Mouse (Mus musculus) frontal cortex, adult (tissue): ENCODE data around the gene Hgfac.

ENCODE experiments used
- ATAC-seq: cut with Nextera tagmentation; 2 replicates; pipeline ENCODE4 v1.9.2; 2017; ENCODE audit warnings: mild to moderate bottlenecking, moderate library complexity, mixed read lengths; ENCODE audit not compliant: low TSS enrichment

Hgfac gene

DNA sequence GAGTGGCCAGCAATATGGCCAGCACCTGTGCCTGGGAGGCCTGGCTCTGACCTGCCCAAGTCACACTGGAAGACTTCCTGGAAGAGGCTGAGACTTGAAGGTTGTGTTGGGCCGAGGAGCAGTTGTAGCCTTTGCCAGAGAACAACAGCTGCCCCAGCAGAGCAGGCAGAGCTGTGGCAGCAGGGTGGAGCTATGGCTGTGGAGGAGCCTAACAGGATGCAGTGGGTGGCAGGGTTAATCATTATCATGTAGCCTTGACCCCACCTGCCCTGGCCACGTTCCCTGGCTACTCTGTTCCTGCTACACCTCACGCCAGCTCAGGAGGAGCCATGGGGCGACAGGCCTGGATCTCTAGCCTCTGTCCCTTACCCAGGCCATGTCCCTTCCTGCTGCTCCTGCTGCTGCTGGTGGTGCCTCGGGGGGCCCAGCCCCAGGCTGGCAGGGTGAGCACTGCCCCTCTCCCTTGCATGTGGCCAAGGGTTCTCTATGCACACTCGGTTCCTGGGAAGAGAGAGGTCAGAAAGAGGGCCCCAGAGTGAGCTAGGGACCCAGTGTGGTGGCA is at the start of gene Hgfac:
Gene Hgfac (plus strand): TSS at position 242 of the 562 bp plus-strand sequence.
- ATAC-seq = no peak

DNA sequence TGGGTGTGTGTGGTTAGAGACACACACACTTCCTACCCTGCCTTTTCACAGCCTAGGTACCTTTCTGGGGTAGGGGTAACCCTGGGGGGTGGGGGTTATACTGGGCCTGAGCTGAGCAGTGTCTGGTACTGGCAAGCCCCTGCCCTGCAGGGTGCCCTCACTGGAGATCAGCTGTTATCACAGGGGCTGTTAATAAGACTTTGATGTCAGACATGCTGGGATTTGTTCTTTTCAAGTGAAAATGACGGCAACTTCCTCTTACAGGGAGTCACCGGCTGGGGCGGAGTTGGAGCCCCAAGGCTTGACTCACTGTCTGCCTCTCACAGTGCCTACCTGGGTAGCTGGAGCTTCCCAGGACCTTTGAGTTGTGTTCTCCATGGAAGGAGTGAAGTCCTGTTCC is 42.6 kb upstream of the Hgfac start:
- ATAC-seq = no peak

DNA sequence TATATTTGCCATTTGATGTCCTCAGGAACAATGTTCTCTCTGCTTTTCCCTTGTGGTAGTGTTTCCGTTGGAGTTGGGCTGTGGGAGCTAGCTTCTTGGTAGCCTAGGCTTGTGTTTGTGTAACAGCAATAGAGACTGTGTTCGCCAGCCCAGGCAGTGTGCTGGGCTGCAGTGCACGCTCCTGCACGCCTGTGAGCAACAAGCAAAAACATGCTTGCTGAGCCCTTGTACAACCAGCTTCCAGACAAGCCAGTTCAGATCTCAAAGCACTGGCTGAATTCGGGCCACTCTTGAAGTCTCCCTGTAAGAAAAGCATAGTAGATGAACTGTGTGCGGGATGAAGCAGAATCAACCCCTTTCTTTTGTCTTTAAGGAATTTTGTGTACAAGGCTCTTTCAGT is 42.0 kb upstream of the Hgfac start:
- no peak for ATAC-seq

DNA sequence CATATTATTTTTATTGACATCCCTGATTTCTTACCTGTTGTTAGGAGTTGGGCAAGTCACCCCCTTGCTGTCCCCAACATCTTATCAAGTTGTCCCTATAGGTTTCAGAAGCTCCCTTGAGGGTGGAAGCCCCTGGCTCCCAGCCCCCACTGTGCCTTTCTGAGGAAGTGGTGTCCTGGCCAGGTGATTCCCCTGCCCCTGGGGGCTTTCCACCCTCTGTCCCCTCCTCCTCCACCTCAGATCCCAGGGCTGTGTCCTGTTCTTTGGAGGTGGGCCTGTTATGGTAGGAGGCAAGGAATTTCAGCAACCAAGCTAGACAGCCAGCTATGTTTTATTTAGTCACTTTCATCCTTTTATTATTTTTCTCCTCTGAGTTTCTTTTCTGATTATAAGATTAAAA is 41.0 kb upstream of the Hgfac start:
- no peak for ATAC-seq

DNA sequence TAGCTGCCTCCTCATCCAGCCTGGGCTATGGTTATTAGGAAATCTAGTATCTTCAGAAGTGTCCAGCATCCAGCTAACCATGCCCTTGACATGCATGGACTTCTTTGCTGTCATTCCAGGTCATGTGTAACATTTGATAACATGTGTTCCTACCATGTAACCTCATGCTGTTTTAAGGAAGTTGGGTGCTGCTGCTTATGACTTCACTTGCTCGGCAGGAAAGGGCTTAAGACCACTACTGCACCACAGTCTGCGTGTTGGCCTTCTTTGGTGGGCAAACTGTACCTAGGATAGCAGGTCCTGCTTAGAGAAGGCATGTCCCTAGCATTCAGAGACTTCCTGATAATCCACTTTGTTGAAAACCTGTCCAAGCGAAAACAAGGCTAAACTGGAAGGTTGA is 40.2 kb upstream of the Hgfac start:
- ATAC-seq = no peak

DNA sequence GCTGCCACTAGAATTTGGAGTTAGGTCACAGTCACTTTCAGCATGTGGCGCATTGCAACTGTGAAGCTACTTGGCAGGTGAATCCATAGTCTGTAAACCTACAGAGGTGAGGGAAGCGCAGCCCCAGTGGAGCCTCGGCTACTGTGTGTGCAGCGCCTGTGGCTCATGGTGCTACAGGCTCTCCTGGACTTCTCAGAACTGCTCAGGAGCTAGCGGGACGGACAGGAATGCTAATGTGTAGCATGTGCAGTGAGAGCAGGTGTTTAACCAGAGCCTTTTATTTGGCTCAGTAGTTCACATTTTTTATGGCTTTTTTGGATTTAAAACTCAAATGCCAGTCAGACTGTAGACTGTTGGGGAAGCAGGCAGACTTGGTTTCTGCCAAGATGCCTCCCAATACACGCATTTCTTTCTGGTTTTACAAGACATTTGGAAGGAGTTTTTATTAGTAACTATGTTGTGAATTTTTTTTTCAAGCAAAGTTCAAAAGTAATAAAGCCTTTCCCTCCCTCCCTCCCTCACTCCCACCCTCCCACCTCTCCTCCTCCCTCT is 37.6 kb upstream of the Hgfac start:
- ATAC-seq = no peak

DNA sequence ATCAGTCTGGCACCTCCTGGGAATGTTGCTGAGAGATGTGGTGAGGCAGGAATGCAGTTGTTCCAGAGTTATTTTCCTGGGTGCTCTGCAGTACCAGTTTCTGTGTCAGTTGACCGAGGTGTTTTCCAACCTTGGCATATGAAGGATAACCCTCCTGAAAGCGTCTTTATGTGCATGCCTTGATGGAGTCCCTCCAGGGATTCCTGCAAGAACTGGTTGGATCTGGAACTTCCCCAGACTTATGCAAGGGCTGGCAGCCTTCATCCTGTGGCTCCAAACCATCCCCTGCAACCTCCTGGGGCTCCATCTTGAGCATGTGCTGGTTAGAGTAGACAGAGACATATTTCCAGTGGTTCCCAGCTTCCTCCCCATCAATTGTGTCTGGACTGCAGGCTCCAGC is 36.5 kb upstream of the Hgfac start:
- no peak for ATAC-seq

DNA sequence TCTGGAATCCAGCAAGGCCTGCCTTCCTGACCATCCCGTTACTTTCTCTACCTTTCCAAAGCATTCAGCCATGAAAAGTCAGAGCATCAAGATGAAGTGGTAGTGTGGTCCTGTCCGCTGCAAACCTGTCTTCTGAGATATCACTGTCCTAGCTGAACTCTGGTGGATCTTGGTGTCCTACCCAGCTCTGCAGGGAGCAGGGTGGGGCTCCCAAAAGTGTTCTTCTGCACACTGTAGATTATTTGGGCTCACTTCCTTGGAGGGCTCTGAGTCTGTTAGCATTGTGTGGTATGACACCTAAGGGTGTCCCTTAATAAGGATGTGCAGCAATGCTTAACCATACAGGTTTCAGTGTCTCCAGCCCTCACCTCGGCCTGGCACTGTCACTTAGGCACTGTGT is 35.6 kb upstream of the Hgfac start:
- no peak for ATAC-seq

DNA sequence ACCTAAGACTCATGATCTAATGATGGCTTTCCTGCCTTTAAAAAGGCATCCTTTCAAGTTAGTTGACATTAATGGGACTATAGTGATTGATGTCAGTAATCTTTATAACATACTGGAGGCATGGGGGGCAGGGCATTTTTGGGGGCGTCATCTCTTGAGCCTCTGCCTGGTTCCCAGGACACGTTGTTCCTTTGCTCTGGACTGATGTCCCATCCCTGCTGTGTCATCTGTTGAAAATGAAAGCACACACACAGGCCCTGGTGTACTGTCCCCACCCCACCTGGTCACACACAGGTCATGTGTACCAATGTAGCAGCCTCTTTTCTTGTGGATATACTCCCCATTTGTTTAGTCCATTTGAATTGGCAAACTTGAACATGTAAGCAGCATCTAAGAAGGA is 34.7 kb upstream of the Hgfac start:
- no peak for ATAC-seq

DNA sequence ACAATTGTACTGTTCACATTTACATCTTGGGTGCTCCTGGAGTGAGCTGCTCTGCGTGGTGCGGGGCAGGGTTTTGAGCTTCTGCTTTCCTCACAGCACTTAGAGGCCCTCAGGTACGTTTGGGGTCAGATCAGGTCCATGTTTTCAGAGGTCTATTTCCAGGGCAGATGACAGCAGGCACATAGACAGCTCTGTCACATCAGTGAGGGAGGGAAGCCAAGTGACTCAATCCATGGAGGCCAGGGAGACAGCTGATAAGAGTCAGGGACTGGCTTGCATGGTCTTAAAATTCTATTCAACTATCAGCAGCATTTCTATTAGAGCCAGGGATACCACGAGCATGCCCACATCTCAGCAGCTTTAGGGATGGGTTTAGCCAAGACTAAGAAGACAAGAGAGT is 32.1 kb upstream of the Hgfac start:
- no peak for ATAC-seq

DNA sequence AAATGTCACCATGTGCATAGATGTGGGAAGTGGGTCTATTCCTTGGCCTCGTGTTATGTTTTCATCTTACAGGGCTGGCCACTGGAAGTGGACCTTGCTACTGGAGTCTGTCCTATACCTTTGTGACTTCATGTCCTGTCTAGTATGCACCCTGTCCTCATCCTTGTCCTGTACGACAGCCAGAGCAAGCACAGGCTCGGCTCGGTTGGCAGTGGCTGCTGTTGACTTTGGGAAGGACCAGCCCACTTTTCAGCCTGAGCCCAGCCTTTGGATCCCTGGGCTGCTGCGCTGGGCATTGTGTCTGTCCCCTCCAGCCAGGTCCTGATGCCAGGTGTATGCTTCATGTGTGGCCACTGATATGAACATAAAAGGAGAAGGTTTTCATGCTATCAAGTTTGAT is 30.7 kb upstream of the Hgfac start:
- ATAC-seq = no peak

DNA sequence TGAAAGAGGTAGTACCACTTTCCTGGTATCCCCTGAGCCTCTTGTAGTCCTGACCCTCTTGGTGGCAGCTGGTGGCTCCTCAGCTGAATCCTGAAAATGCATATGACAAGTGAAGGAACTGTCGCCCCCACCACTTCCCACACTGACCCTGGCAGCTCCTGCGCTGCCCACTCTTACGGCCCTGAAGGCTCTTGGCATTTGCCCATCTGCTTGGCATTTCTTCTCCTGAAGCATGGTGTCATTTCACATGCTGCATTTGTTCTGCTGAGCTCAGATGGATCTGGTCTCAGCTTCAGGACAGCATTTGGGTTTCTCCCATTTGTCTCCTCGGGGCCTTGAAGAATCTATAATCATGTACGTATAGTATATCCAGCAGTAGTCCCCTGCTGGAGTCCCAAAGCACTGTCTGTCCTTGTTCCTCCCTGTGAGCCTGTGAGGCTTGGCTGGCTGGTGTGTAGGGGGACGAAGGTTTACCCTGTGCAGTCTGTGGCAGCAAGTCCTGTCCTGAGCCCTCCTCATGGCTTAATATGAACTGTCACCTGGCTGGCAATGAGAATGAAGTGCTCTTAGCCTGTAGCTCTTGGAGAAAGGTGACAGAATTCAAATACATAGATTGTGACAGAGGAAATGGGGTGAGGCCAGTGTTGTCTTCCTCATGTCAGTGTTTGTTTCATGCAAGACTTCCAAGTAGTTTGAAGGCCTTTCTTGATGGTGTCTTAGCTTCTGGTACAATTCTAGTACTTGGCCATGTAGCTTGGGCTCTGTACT is 30.0 kb upstream of the Hgfac start:
- no peak for ATAC-seq

DNA sequence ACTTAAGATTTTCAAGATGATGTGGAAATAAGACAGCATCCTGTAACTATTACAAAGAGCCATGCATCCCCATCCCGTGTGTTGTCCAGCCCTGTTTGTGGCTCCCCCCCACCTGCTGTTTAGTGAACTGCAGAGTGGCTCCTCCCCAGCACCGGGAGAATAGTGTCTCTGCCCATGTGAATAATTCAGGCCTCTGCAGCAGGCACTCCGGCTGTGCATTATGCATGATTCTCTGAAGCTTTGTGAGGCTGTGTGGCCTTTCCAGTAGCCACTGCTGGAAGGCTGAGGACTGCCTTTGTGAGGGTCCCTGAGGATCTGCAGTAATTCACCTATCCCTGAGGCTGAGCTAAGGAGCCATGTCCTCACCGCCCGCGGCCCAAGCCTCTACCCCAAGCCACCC is 27.3 kb upstream of the Hgfac start:
- no peak for ATAC-seq

DNA sequence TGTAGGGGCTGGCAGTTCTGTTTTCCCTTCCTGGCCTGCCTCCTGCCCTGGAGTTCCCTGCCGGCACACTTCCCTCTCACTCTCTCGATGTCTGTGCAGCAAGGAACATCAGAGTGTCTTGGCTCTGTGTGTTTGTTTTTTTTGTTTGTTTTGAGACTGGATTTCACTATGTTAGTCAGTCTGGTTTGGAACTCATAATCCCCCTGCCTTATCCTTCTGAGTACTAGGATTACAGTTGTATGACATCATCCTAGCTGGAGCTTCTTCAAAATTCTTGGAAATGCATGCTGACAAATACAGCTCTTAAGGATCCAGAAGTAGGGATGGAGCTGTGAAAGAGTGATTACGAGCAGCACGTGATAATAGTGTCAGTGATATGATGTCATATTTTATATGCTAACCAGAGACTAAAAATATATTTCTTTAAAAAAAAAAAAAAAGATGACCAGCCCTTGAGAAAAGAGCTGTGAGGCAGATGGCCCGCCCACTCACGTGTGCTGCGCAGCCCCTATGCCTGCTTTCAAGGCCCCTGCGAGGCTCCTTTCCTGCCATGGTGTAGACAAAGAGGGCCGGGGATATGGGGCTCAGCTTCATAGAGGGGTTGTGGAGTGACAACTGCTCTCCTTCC is 21.5 kb upstream of the Hgfac start:
- peak; percentile 39 for ATAC-seq

DNA sequence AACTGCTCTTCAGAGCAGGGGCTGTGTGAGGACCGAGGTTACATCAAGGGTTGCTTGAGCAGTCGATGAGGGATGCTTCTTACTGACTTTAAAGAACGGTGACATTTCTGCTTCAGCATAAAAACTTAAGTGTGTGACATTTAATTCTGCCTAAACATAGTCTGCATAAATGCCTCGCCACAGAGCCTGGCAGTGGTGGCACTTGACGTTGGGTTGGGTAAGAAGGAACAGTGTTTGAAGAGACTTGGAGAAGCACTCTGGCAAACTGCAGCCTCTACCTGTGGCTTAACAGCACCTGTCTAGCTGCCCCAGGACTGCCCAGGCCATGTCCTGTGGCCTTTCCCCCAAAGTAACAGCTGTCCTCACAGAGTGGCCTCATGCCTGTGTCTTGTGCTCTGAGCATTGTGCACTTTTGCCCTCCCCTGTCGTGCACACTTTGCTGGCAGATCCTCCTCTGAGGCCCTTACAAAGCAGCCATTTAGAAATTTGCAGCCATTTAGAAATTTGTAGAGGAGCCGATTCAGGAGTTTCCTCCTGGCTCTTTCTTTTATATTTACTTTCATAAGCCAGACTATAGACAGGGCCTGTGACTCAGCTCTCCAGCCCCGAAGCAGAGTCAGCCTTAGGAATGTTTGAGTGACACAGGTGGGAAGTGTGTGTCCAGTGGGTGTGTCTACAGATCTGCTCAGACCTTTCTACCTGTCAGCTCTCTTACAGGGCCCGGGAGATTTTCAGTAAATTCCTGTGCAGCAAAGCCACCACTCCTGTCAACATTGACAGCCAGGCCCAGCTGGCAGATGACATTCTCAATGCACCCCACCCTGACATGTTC is 20.7 kb upstream of the Hgfac start:
- peak; percentile 55 for ATAC-seq

DNA sequence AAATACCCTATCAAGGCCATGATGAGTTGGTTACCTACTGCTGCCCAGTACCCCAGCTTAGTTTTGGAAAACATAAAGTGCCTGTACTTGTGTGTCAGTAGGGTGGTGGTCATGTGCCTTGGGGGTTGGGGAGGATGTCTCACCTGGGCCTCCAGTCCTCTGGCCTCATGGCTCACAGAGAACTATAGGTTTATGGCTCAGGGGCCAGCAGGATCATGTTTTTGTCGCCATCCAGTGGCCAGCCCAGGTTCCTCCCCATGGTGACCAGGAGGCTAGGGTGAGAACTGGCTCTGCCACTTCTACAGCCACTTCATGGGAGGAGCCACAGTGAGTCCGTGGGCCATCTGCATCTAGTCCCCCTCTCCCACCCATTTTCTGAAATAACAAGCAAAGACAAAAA is 16.3 kb upstream of the Hgfac start:
- peak; percentile 62; the same call in 1 of the 2 replicates for ATAC-seq

DNA sequence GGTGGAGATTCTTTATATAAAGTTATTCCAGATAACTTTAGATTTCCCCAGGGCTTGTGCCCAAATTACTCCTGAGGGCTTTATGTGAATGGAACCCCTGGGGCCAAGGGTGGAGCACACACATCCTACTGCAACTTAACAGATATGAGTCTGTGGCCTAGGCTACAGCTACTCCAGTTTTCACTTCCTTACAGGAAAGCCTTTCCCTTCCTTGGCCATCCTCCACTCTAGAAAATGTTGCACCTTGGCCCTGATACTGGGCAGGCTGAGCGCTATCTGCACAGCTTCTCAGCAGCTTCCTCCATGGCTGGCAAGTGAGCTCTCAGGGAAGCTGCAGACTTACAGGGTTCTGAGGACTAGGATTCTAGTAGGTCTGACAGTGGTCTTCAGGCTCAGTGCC is 12.0 kb upstream of the Hgfac start:
- ATAC-seq = no peak

DNA sequence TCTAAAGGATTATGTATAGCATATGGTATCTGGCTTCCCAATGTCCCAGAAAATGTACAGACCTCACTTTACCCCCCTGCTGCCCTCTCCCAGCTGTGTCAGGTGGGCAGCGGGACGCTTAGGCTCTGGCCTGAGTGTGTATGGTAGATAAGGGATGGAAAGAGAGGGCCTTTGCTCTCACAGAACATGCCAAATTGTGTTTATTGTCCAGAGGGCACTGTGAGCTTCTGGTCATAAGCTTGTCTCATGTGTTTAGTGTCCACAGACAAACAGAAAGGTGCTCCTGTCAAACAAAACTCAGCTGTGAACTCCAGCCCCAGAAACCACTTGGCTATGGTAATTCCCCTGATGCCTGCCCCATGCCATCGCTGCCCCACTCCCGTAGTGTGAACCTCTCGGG is 11.6 kb upstream of the Hgfac start:
- no peak for ATAC-seq

DNA sequence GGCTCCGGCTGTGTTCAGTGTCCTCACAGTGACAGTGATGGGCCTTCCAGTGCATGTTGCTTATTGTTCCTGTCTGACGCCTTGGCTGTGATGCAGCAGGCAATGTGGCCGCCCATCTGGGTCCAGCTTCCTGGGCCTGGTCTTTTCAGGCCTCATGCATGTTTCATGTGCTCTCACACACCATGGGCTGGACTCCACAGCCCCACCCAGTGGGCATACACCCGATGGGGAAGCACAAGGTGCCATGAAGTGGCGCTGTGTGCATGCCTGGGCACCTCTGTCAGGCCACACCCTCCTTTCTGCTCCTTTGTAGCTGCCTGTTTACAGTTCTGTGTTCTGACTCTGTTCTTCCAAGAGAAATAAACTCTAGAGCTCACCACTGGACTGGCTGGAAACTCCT is 8.2 kb upstream of the Hgfac start:
- no peak for ATAC-seq

DNA sequence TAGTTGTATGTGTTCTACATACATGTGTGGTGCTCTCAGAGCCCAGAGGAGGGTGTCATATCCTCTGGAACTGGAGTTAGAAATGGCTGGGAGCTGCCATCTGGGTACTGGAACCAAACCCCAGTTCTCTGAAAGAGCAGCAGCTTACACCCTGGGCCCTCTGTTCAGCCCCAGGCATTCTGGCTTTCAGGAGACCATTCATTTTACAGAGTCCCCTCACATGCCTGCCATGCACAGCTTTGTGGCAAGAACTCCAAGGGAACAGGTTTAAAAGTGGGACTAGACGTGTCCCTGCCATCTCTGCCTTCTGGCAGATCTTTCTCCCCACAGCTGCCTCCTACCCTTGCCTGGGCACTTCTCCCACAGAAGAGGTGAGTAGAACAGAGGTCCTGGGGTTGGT is 7.7 kb upstream of the Hgfac start:
- no peak for ATAC-seq

DNA sequence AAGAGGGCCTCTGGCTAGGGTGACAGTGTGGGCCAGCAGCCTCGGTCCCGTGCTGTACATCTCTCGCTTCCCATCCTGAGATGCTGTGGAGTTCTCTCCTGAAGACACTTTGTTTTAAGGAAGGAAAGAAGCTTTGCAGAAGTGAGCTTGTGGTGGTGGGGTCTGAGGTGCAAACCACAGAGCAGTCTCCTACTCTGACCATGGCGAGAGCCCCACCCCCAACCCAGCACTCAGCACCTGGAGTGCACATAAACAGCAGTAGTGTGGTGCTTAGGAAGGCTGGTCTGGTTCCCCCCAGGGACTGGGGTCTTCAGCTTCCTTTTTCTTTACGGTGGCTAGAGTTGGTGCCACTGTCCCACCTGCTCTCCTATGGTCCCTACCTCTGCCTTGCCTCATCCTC is 6.2 kb upstream of the Hgfac start:
- ATAC-seq = no peak

DNA sequence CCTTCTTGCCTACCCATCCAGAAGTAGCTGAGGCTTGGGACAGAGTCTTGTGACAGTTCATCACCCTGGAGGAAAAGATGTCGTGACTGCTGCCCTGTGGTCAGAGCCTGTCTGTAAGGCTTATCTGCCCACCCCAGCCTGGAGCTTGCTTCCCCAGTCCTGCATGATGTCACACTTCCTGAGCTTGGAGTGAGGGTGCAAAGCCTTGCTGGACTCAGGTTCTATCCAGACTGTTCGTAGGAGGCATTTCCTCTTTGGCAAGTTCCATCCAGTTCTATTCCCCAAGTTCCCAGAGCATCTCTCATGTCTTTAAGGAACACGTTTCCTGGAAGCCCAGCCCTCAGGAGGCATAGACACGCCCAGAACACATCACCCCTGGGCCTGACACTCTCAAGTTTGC is 5.5 kb upstream of the Hgfac start:
- ATAC-seq = peak; percentile 83
